Mouse (Mus musculus) liver, embryonic 14.5 days (tissue): ENCODE measurements at regions not wholly inside any gene's neighbourhood (a gene's known extent, or its start where the extent isn't known, plus 50 kb on each side); places are given as distances from the start of the nearest gene placed in this dataset.

Experiments
- ATAC-seq: fragments of 200-750 bp; cut with Nextera tagmentation; 2 replicates; pipeline ENCODE4 v1.8.0; 2017; ENCODE audit warnings: moderate number of reproducible peaks, mild to moderate bottlenecking, moderate library complexity; ENCODE audit not compliant: insufficient read depth
- DNase-seq, 3 experiments: peaks; one replicate each; pipeline ENCODE4 v3.0.0-alpha.2; 2012 to 2013; ENCODE audit warnings: low read depth in 3 of 3, low spot score in 3 of 3
- H3K27ac ChIP-seq: fragments of 300-500 bp; sonication (generic); 2 replicates; pipeline ENCODE4 v1.5.1; 2014; ENCODE audit warnings: moderate library complexity, mild to moderate bottlenecking, control low read depth, inconsistent platforms
- H3K27me3 ChIP-seq: fragments of 300-500 bp; sonication (generic); 2 replicates; pipeline ENCODE4 v1.6.1; 2014; ENCODE audit warnings: mild to moderate bottlenecking, low read length, moderate library complexity; ENCODE audit not compliant: control insufficient read depth, insufficient read depth
- H3K36me3 ChIP-seq: fragments of 300-500 bp; sonication (generic); replicated peaks from 2 replicates; pipeline ENCODE4 v1.6.1; 2014; ENCODE audit warnings: low read depth; ENCODE audit not compliant: control insufficient read depth, insufficient read depth
- H3K4me1 ChIP-seq, 2 experiments: fragments of 200-500 bp in 1 of 2; fragments of 300-500 bp in 1 of 2; sonication (generic) in 1 of 2; replicated peaks; 2 replicates each; pipeline ENCODE4 v1.6.1; 2012 to 2014; ENCODE audit warnings: antibody characterized with exemption in 1 of 2, inconsistent platforms in 1 of 2, low read length in 1 of 2; ENCODE audit not compliant: control insufficient read depth in 2 of 2, insufficient read depth in 2 of 2
- H3K4me2 ChIP-seq: fragments of 300-500 bp; sonication (generic); 2 replicates; pipeline ENCODE4 v1.6.1; 2014; ENCODE audit warnings: low read depth, mild to moderate bottlenecking, control low read depth, moderate library complexity
- H3K4me3 ChIP-seq, 2 experiments: fragments of 200-500 bp in 1 of 2; fragments of 300-500 bp in 1 of 2; sonication (generic) in 1 of 2; 2 replicates each; pipeline ENCODE4 v1.5.1; 2012 to 2014; ENCODE audit warnings: low read depth in 2 of 2, low read length in 2 of 2, mild to moderate bottlenecking in 2 of 2, control low read depth in 1 of 2, inconsistent platforms in 1 of 2, moderate library complexity in 1 of 2; ENCODE audit not compliant: insufficient read depth in 1 of 2
- H3K9ac ChIP-seq: fragments of 300-500 bp; sonication (generic); replicated peaks from 2 replicates; pipeline ENCODE4 v1.6.1; 2014; ENCODE audit warnings: mild to moderate bottlenecking, control low read depth, moderate library complexity
- H3K9me3 ChIP-seq: fragments of 300-500 bp; sonication (generic); 2 replicates; pipeline ENCODE4 v1.6.1; 2016; ENCODE audit warnings: low read length, mixed read lengths; ENCODE audit not compliant: control insufficient read depth
- CTCF ChIP-seq: IDR thresholded peaks from 2 replicates; pipeline ENCODE4 v1.5.1; 2016; ENCODE audit warnings: antibody characterized with exemption, low read depth, control low read depth
- EP300 ChIP-seq: IDR thresholded peaks from 2 replicates; pipeline ENCODE4 v1.6.1; 2016; ENCODE audit warnings: antibody characterized with exemption, low read depth
- WGBS: fragments of 180-500 bp; shearing (Covaris S2); extraction: QIAGEN DNeasy Blood & Tissue Kit; methylation state at CpG from one replicate; pipeline ENCODE4 v1.1.7; 2014; ENCODE audit not compliant: insufficient replicate concordance; 5-methylcytosine and 5-hydroxymethylcytosine counted together

GRCm38 (mm10) chr10:117515039-117515438, 114.3 kb upstream of the Cpm start:
- Histone ChIP-seq H3K9ac (no peak overlapping the region), H3K36me3 (no peaks in the 10 kb centered on the region), H3K4me1 (peaks cover 0 to 5% of the 10 kb centered on the region in 2 experiments; a peak in 2 of 4 replicates), H3K9me3 (no peaks in the 10 kb centered on the region), H3K4me2 (no peak overlapping the region), H3K27me3 (no peaks in the 10 kb centered on the region), H3K27ac (no peak overlapping the region), H3K4me3 (no peak overlapping the region)
- DNase-seq (no peak), ATAC-seq (no peak)
- 77% methylated on average over 8 of the region's 8 CpGs for WGBS
- TF ChIP-seq EP300 (no peak), CTCF (no peak)

- Histone ChIP-seq H3K9ac (no peak overlapping the region), H3K27ac (no peak overlapping the region), H3K4me3 (no peak overlapping the region), H3K27me3 (no peaks in the 10 kb centered on the region), H3K4me2 (no peak overlapping the region), H3K36me3 (no peaks in the 10 kb centered on the region), H3K4me1 (peaks cover 0 to 2% of the 10 kb centered on the region in 2 experiments; a peak in 1 of 4 replicates), H3K9me3 (no peaks in the 10 kb centered on the region)
- WGBS: 72% methylated on average over 7 of the region's 7 CpGs
- ATAC-seq (no peak), DNase-seq (no peak)
- TF ChIP-seq EP300 (no peak), CTCF (no peak)
Observed at GRCm38 (mm10) chr10:117513925-117514546, 115.3 kb upstream of the Cpm start.

- no peak overlapping the region for H3K9ac ChIP-seq
- no peaks in the 10 kb centered on the region for H3K9me3 ChIP-seq
- WGBS: 59% methylated on average over 9 of the region's 9 CpGs
- no peak overlapping the region for H3K4me2 ChIP-seq
- no peak overlapping the region for H3K4me3 ChIP-seq
- ATAC-seq (no peak), DNase-seq (no peak)
- H3K27ac ChIP-seq: no peak overlapping the region
- H3K36me3 ChIP-seq: no peaks in the 10 kb centered on the region
- no peaks in the 10 kb centered on the region for H3K27me3 ChIP-seq
- TF ChIP-seq CTCF (no peak), EP300 (no peak)
- no peaks in the 10 kb centered on the region; a peak in 1 of 4 replicates for H3K4me1 ChIP-seq
Observed at GRCm38 (mm10) chr10:117512424-117513257, 116.7 kb upstream of the Cpm start.

- Histone ChIP-seq H3K9ac (no peak overlapping the region), H3K36me3 (no peaks in the 10 kb centered on the region), H3K27ac (no peak overlapping the region), H3K27me3 (no peaks in the 10 kb centered on the region), H3K4me3 (no peak overlapping the region), H3K4me2 (no peak overlapping the region), H3K4me1 (no peaks in the 10 kb centered on the region), H3K9me3 (no peaks in the 10 kb centered on the region)
- WGBS: 66% methylated on average over 8 of the region's 8 CpGs
- DNase-seq: no peak
- TF ChIP-seq EP300 (no peak), CTCF (no peak)
- ATAC-seq: no peak
Observed at GRCm38 (mm10) chr10:117511483-117512406, 117.6 kb upstream of the Cpm start.
